Mouse (Mus musculus): ENCODE measurements around the gene Pitpnc1. TPM values are rescaled to one million over a fixed set of nuclear protein-coding genes. Genes with fewer than 3 reads are reported as not detected.

The Pitpnc1 gene
- polyA plus RNA-seq, 1 experiment, result 23.1 TPM

GRCm38 (mm10) chr11:107365938-107366712 is 104.4 kb downstream of the Pitpnc1 start:
- Histone ChIP-seq H3K27ac (replicated peaks; ENCODE audit: low read depth, low read length) (peak overlapping the region; percentile 90), H3K4me1 (ENCODE audit: control insufficient read depth, insufficient read depth, insufficient read length, low read length) (peaks cover 26% of the 10 kb centered on the region; the same call in 1 of the 2 replicates), H3K4me3 (ENCODE audit: insufficient read depth, low read depth, low read length) (peak overlapping the region; percentile 34)

- peaks cover 35% of the 10 kb centered on the region for H3K4me1 ChIP-seq (ENCODE audit: control insufficient read depth, insufficient read depth, insufficient read length, low read length)
- H3K4me3 ChIP-seq (ENCODE audit: insufficient read depth, low read depth, low read length), result no peak overlapping the region
- H3K27ac ChIP-seq (replicated peaks; ENCODE audit: low read depth, low read length), result no peak overlapping the region
Measured at GRCm38 (mm10) chr11:107358695-107359094, 111.8 kb downstream of the Pitpnc1 start.

- peak overlapping the region; percentile 84 for H3K27ac ChIP-seq (replicated peaks; ENCODE audit: low read depth, low read length)
- peaks cover 45% of the 10 kb centered on the region for H3K4me1 ChIP-seq (ENCODE audit: control insufficient read depth, insufficient read depth, insufficient read length, low read length)
Measured at GRCm38 (mm10) chr11:107356224-107356623, 114.3 kb downstream of the Pitpnc1 start.

GRCm38 (mm10) chr11:107355526-107355925 is 115.0 kb downstream of the Pitpnc1 start:
- H3K27ac ChIP-seq (replicated peaks; ENCODE audit: low read depth, low read length), result peak overlapping the region; percentile 84
- peaks cover 45% of the 10 kb centered on the region for H3K4me1 ChIP-seq (ENCODE audit: control insufficient read depth, insufficient read depth, insufficient read length, low read length)
- no peak overlapping the region for H3K4me3 ChIP-seq (ENCODE audit: insufficient read depth, low read depth, low read length)

More at GRCm38 (mm10) chr11:107356224-107356623, 114.3 kb downstream of the Pitpnc1 start:
- no peak overlapping the region for H3K4me3 ChIP-seq (ENCODE audit: insufficient read depth, low read depth, low read length)

GRCm38 (mm10) chr11:107354499-107355143 is 115.9 kb downstream of the Pitpnc1 start:
- peak overlapping the region; percentile 84 for H3K27ac ChIP-seq (replicated peaks; ENCODE audit: low read depth, low read length)
- H3K4me1 ChIP-seq (ENCODE audit: control insufficient read depth, insufficient read depth, insufficient read length, low read length), result peaks cover 42% of the 10 kb centered on the region
- no peak overlapping the region for H3K4me3 ChIP-seq (ENCODE audit: insufficient read depth, low read depth, low read length)

- Histone ChIP-seq H3K4me3 (ENCODE audit: insufficient read depth, low read depth, low read length) (no peak overlapping the region), H3K27ac (replicated peaks; ENCODE audit: low read depth, low read length) (no peak overlapping the region; the same call in 1 of the 2 replicates), H3K4me1 (ENCODE audit: control insufficient read depth, insufficient read depth, insufficient read length, low read length) (peaks cover 42% of the 10 kb centered on the region)
Measured at GRCm38 (mm10) chr11:107352596-107352995, 117.9 kb downstream of the Pitpnc1 start.

- peaks cover 25% of the 10 kb centered on the region for H3K4me1 ChIP-seq (ENCODE audit: control insufficient read depth, insufficient read depth, insufficient read length, low read length)
- no peak overlapping the region for H3K4me3 ChIP-seq (ENCODE audit: insufficient read depth, low read depth, low read length)
- no peak overlapping the region for H3K27ac ChIP-seq (replicated peaks; ENCODE audit: low read depth, low read length)
Measured at GRCm38 (mm10) chr11:107349756-107350155, 120.7 kb downstream of the Pitpnc1 start.

GRCm38 (mm10) chr11:107343031-107343430 is 127.5 kb downstream of the Pitpnc1 start:
- H3K4me3 ChIP-seq (ENCODE audit: insufficient read depth, low read depth, low read length), result no peak overlapping the region
- peak overlapping the region; percentile 66 for H3K27ac ChIP-seq (replicated peaks; ENCODE audit: low read depth, low read length)
- H3K4me1 ChIP-seq (ENCODE audit: control insufficient read depth, insufficient read depth, insufficient read length, low read length), result peaks cover 39% of the 10 kb centered on the region

- Histone ChIP-seq H3K27ac (replicated peaks; ENCODE audit: low read depth, low read length) (peak overlapping the region; percentile 66), H3K4me1 (ENCODE audit: control insufficient read depth, insufficient read depth, insufficient read length, low read length) (peaks cover 42% of the 10 kb centered on the region), H3K4me3 (ENCODE audit: insufficient read depth, low read depth, low read length) (no peak overlapping the region)
Measured at GRCm38 (mm10) chr11:107342432-107342831, 128.1 kb downstream of the Pitpnc1 start.

- Histone ChIP-seq H3K4me3 (ENCODE audit: insufficient read depth, low read depth, low read length) (peak overlapping the region; percentile 8; the same call in 1 of the 2 replicates), H3K4me1 (ENCODE audit: control insufficient read depth, insufficient read depth, insufficient read length, low read length) (peaks cover 49% of the 10 kb centered on the region), H3K27ac (replicated peaks; ENCODE audit: low read depth, low read length) (peak overlapping the region; percentile 66)
Measured at GRCm38 (mm10) chr11:107341293-107341692, 129.2 kb downstream of the Pitpnc1 start.

- Histone ChIP-seq H3K4me1 (ENCODE audit: control insufficient read depth, insufficient read depth, insufficient read length, low read length) (peaks cover 52% of the 10 kb centered on the region), H3K4me3 (ENCODE audit: insufficient read depth, low read depth, low read length) (no peak overlapping the region), H3K27ac (replicated peaks; ENCODE audit: low read depth, low read length) (no peak overlapping the region)
Measured at GRCm38 (mm10) chr11:107340793-107341192, 129.7 kb downstream of the Pitpnc1 start.

- Histone ChIP-seq H3K27ac (replicated peaks; ENCODE audit: low read depth, low read length) (peak overlapping the region; percentile 83), H3K4me1 (ENCODE audit: control insufficient read depth, insufficient read depth, insufficient read length, low read length) (peaks cover 58% of the 10 kb centered on the region), H3K4me3 (ENCODE audit: insufficient read depth, low read depth, low read length) (no peak overlapping the region)
Measured at GRCm38 (mm10) chr11:107339224-107339805, 131.2 kb downstream of the Pitpnc1 start.

- Histone ChIP-seq H3K4me3 (ENCODE audit: insufficient read depth, low read depth, low read length) (no peak overlapping the region), H3K27ac (replicated peaks; ENCODE audit: low read depth, low read length) (peak overlapping the region; percentile 55), H3K4me1 (ENCODE audit: control insufficient read depth, insufficient read depth, insufficient read length, low read length) (peaks cover 57% of the 10 kb centered on the region)
Measured at GRCm38 (mm10) chr11:107337391-107338148, 132.9 kb downstream of the Pitpnc1 start.

GRCm38 (mm10) chr11:107335756-107336155 is 134.7 kb downstream of the Pitpnc1 start:
- H3K4me1 ChIP-seq (ENCODE audit: control insufficient read depth, insufficient read depth, insufficient read length, low read length), result peaks cover 46% of the 10 kb centered on the region
- H3K4me3 ChIP-seq (ENCODE audit: insufficient read depth, low read depth, low read length), result peak overlapping the region; percentile 10; the same call in 1 of the 2 replicates
- H3K27ac ChIP-seq (replicated peaks; ENCODE audit: low read depth, low read length), result peak overlapping the region; percentile 98
